Mouse (Mus musculus) limb, embryonic 15.5 days (tissue): Measurements from ENCODE around the gene Fgf10. TPM values are rescaled to one million over a fixed set of nuclear protein-coding genes. Genes with fewer than 3 reads are reported as not detected.

Experiments
- ATAC-seq: fragments of 200-750 bp; cut with Nextera tagmentation; 2 replicates; pipeline ENCODE4 v1.8.0; 2017; ENCODE audit warnings: low read depth, moderate TSS enrichment; ENCODE audit not compliant: insufficient number of reproducible peaks, low FRiP score, low TSS enrichment
- H3K27ac ChIP-seq: fragments of 300-500 bp; sonication (generic); 2 replicates; pipeline ENCODE4 v1.5.1; 2015; ENCODE audit warnings: moderate library complexity, mild to moderate bottlenecking, inconsistent platforms
- H3K27me3 ChIP-seq: fragments of 300-500 bp; sonication (generic); 2 replicates; pipeline ENCODE4 v1.6.1; 2015; ENCODE audit warnings: inconsistent platforms
- H3K36me3 ChIP-seq: fragments of 300-500 bp; sonication (generic); 2 replicates; pipeline ENCODE4 v1.6.1; 2015; ENCODE audit warnings: inconsistent platforms
- H3K4me1 ChIP-seq: fragments of 300-500 bp; sonication (generic); 2 replicates; pipeline ENCODE4 v1.6.1; 2015; ENCODE audit warnings: inconsistent platforms
- H3K4me2 ChIP-seq: fragments of 300-500 bp; sonication (generic); 2 replicates; pipeline ENCODE4 v1.6.1; 2015; ENCODE audit warnings: mild to moderate bottlenecking, inconsistent platforms
- H3K4me3 ChIP-seq: fragments of 300-500 bp; sonication (generic); 2 replicates; pipeline ENCODE4 v1.5.1; 2015; ENCODE audit warnings: mild to moderate bottlenecking, inconsistent platforms
- H3K9ac ChIP-seq: fragments of 300-500 bp; sonication (generic); 2 replicates; pipeline ENCODE4 v1.6.1; 2015; ENCODE audit warnings: inconsistent platforms
- H3K9me3 ChIP-seq: fragments of 300-500 bp; sonication (generic); 2 replicates; pipeline ENCODE4 v1.6.1; 2016; ENCODE audit warnings: inconsistent platforms
- WGBS: fragments of 180-500 bp; shearing (Covaris S2); methylation state at CpG from one replicate; pipeline ENCODE4 v1.1.7; 2015; 5-methylcytosine and 5-hydroxymethylcytosine counted together
- polyA plus RNA-seq: library from polyadenylated mRNA; unstranded; fragments of >200 nt; fragmentation: Nextera tagmentation; extraction: Ambion mirVana; gene quantifications from 2 replicates; pipeline ENCODE4 v1.2.1, GENCODE M21; 2015

Gene Fgf10
- 10.7 and 10.8 TPM in 2 replicates for polyA plus RNA-seq

GRCm38 (mm10) chr13:118669491-118669890, at the start of gene Fgf10:
Gene Fgf10 (plus strand): TSS chr13:118669791.
- Histone ChIP-seq H3K9ac (no peak within 1 kb of the TSS), H3K4me1 (no peaks in the 10 kb centered on the region), H3K4me3 (no peak within 1 kb of the TSS), H3K9me3 (no peaks in the 10 kb centered on the region), H3K27ac (no peak within 1 kb of the TSS), H3K36me3 (no peaks in the 10 kb centered on the region), H3K27me3 (no peaks in the 10 kb centered on the region), H3K4me2 (no peak within 1 kb of the TSS)
- WGBS = 52% methylated on average over 7 of the region's 7 CpGs
- no peak for ATAC-seq

- Histone ChIP-seq H3K27me3 (no peaks in the 10 kb centered on the region), H3K4me2 (no peak overlapping the region), H3K4me1 (no peaks in the 10 kb centered on the region), H3K4me3 (no peak overlapping the region), H3K9me3 (no peaks in the 10 kb centered on the region), H3K9ac (no peak overlapping the region), H3K27ac (no peak overlapping the region), H3K36me3 (no peaks in the 10 kb centered on the region)
- WGBS = 50% methylated on average over 3 of the region's 3 CpGs
- ATAC-seq = no peak
These were observed 39.7 kb upstream of the Fgf10 start for GRCm38 (mm10) chr13:118629661-118630428.

GRCm38 (mm10) chr13:118631500-118631899, 38.1 kb upstream of the Fgf10 start:
- Histone ChIP-seq H3K9ac (no peak overlapping the region), H3K36me3 (no peaks in the 10 kb centered on the region), H3K27ac (no peak overlapping the region), H3K27me3 (no peaks in the 10 kb centered on the region), H3K4me2 (no peak overlapping the region), H3K4me3 (no peak overlapping the region), H3K4me1 (no peaks in the 10 kb centered on the region), H3K9me3 (no peaks in the 10 kb centered on the region)
- no peak for ATAC-seq
- WGBS = 88% methylated on average over 2 of the region's 2 CpGs

DNA sequence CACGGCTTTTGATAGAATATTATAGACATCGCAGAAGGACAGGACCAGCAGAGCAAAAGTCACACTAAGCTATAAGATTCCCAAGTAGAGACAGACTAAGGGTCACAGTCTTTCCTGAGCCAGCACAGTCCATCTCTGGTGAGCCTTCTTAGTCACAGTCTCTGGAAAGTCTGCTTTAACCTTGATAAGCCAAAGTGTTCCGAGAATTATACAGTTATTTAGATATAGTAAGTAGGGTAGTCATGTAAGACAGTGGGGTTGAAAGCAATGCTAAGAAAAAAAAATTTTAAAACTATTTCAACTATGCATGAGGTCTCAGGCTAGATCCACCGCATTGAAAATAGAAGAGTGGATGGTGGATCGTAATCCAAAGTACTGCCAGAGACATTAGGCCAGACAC, 33.5 kb upstream of the Fgf10 start:
- WGBS = 92% methylated on average over 5 of the region's 5 CpGs
- no peak overlapping the region for H3K4me2 ChIP-seq
- no peaks in the 10 kb centered on the region for H3K9me3 ChIP-seq
- ATAC-seq = no peak
- H3K27me3 ChIP-seq = no peaks in the 10 kb centered on the region
- no peak overlapping the region for H3K9ac ChIP-seq
- no peaks in the 10 kb centered on the region for H3K4me1 ChIP-seq
- H3K36me3 ChIP-seq = no peaks in the 10 kb centered on the region
- H3K27ac ChIP-seq = no peak overlapping the region
- no peak overlapping the region for H3K4me3 ChIP-seq

DNA sequence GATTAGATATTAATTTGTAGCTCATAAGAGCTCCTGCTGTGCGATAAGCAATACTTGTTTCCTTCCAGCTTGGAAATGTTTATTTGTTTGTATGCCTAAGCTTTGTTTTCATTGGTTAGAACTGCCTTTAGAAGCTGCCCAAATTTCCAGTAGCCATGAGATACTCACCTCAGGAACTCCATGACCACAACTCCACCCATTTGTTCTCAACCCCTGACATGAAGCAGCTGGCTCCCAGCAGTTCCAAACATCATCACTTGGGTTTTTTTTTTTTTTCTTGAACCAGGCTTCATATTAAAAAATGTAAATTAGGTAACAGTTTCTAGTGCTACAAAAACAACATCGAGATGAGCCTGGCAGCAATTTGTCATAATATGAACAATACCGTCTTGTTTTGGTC, 27.0 kb upstream of the Fgf10 start:
- Histone ChIP-seq H3K27me3 (no peaks in the 10 kb centered on the region), H3K4me1 (no peaks in the 10 kb centered on the region), H3K4me2 (no peak overlapping the region), H3K36me3 (no peaks in the 10 kb centered on the region), H3K9me3 (no peaks in the 10 kb centered on the region), H3K4me3 (no peak overlapping the region), H3K9ac (no peak overlapping the region), H3K27ac (no peak overlapping the region)
- ATAC-seq = no peak
- WGBS = 85% methylated on average over 3 of the region's 3 CpGs

GRCm38 (mm10) chr13:118643138-118643537, 26.5 kb upstream of the Fgf10 start:
- ATAC-seq = no peak
- H3K36me3 ChIP-seq = no peaks in the 10 kb centered on the region
- H3K27ac ChIP-seq = no peak overlapping the region
- H3K4me1 ChIP-seq = no peaks in the 10 kb centered on the region
- no peaks in the 10 kb centered on the region for H3K9me3 ChIP-seq
- H3K27me3 ChIP-seq = no peaks in the 10 kb centered on the region
- no peak overlapping the region for H3K9ac ChIP-seq
- no peak overlapping the region for H3K4me2 ChIP-seq
- 53% methylated on average over 6 of the region's 6 CpGs for WGBS
- no peak overlapping the region for H3K4me3 ChIP-seq

GRCm38 (mm10) chr13:118656991-118657390, 12.6 kb upstream of the Fgf10 start:
- 65% methylated on average over 5 of the region's 5 CpGs for WGBS
- H3K4me1 ChIP-seq = no peaks in the 10 kb centered on the region
- H3K27ac ChIP-seq = no peak overlapping the region
- H3K4me3 ChIP-seq = no peak overlapping the region
- H3K4me2 ChIP-seq = no peak overlapping the region
- no peaks in the 10 kb centered on the region for H3K9me3 ChIP-seq
- no peak overlapping the region for H3K9ac ChIP-seq
- no peak for ATAC-seq
- no peaks in the 10 kb centered on the region for H3K27me3 ChIP-seq
- H3K36me3 ChIP-seq = no peaks in the 10 kb centered on the region

DNA sequence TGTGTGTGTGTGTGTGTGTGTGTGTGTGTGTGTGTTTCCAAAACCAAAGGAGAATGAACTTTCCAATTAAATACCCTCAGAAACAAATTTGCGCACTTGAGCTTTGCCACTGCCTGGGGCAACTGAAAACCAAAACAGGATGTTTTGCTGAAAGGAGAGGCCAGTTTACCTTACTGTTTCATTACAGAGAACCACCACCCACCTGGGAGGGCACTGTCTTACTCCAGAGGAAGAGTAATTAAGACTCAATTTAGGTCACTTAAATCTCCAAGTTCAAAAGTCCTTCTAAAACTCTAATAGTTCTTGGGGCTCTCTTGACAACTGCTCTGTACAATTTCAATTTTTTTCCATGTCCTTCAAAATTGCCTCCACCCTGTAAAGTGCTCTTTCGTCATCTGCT, 11.6 kb upstream of the Fgf10 start:
- H3K4me1 ChIP-seq = no peaks in the 10 kb centered on the region
- WGBS = 65% methylated on average over 2 of the region's 2 CpGs
- no peak overlapping the region for H3K4me2 ChIP-seq
- no peaks in the 10 kb centered on the region for H3K9me3 ChIP-seq
- no peaks in the 10 kb centered on the region for H3K36me3 ChIP-seq
- no peaks in the 10 kb centered on the region for H3K27me3 ChIP-seq
- no peak overlapping the region for H3K27ac ChIP-seq
- H3K4me3 ChIP-seq = no peak overlapping the region
- H3K9ac ChIP-seq = no peak overlapping the region
- no peak for ATAC-seq

DNA sequence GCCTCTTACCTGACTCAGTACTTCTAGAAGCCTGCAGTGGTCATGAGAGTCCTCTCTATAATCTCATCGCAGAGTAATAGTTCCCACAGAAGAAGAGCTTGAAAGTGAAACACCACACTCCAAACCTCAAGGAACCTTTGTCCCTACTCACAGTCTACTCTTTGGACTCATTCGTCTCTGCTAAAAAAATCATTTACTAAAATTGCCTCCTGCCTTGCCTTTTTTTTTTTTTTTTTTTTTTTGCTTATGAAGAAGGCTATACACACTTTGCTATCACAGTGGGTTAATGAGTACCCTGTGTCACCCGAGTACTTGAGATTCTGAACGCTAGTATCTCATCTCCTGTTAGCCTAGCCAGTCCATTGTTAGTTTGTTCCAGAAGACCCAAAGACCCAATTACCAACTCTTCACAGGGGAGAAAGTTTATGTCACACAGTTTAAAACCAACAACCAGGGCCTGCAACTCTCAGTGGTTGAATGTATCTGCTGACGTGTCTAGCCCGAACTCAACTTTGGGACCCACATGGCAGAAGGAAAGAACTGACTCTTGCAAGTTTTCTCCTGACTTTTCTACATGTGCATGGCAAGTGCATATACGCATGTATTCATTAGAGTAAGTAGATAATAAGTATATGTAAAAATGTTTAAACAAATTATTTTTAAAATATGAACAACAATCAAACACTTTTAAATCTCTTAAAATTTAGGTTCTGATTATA, 10.8 kb upstream of the Fgf10 start:
- 84% methylated on average over 7 of the region's 7 CpGs for WGBS
- no peak overlapping the region for H3K4me3 ChIP-seq
- no peaks in the 10 kb centered on the region for H3K4me1 ChIP-seq
- no peak overlapping the region for H3K27ac ChIP-seq
- no peak for ATAC-seq
- no peaks in the 10 kb centered on the region for H3K36me3 ChIP-seq
- no peak overlapping the region for H3K9ac ChIP-seq
- no peaks in the 10 kb centered on the region for H3K27me3 ChIP-seq
- no peaks in the 10 kb centered on the region for H3K9me3 ChIP-seq
- H3K4me2 ChIP-seq = no peak overlapping the region

GRCm38 (mm10) chr13:118661664-118662063, 7.9 kb upstream of the Fgf10 start:
- H3K9me3 ChIP-seq = no peaks in the 10 kb centered on the region
- WGBS = 66% methylated on average over 3 of the region's 3 CpGs

DNA sequence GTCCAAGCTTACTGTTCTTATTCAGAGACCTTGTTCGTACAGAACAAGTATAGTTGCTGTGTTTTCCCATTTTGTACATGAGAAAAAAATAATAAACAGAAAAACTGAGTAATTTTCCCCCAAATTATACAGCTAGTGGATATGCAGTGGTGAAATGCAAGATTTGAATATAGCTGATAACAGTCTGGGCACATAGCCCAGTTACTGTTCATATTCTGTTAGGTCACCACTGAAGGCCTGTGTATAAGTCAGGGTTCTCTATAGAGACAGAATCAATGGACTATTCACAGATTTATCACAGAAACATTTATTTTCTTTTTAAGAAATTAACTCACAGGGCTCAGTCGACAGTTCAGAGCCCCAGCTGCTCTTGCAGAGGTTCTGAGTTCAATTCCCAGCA, 4.7 kb upstream of the Fgf10 start:
- H3K9ac ChIP-seq = no peak overlapping the region
- ATAC-seq = no peak
- H3K4me2 ChIP-seq = no peak overlapping the region
- H3K27ac ChIP-seq = no peak overlapping the region
- H3K4me1 ChIP-seq = no peaks in the 10 kb centered on the region
- no peaks in the 10 kb centered on the region for H3K9me3 ChIP-seq
- 75% methylated on average over 2 of the region's 2 CpGs for WGBS
- no peaks in the 10 kb centered on the region for H3K27me3 ChIP-seq
- H3K4me3 ChIP-seq = no peak overlapping the region
- no peaks in the 10 kb centered on the region for H3K36me3 ChIP-seq

More at GRCm38 (mm10) chr13:118661664-118662063, 7.9 kb upstream of the Fgf10 start:
- no peak overlapping the region for H3K27ac ChIP-seq
- no peaks in the 10 kb centered on the region for H3K36me3 ChIP-seq
- H3K4me1 ChIP-seq = no peaks in the 10 kb centered on the region
- H3K4me3 ChIP-seq = no peak overlapping the region
- no peak overlapping the region for H3K4me2 ChIP-seq
- H3K27me3 ChIP-seq = no peaks in the 10 kb centered on the region
- no peak overlapping the region for H3K9ac ChIP-seq
- no peak for ATAC-seq

- H3K4me1 ChIP-seq = no peaks in the 10 kb centered on the region
- no peak overlapping the region for H3K9ac ChIP-seq
- no peaks in the 10 kb centered on the region for H3K27me3 ChIP-seq
- no peak for ATAC-seq
- WGBS = 72% methylated on average over 3 of the region's 3 CpGs
- no peak overlapping the region for H3K27ac ChIP-seq
- no peak overlapping the region for H3K4me2 ChIP-seq
- no peaks in the 10 kb centered on the region for H3K9me3 ChIP-seq
- no peaks in the 10 kb centered on the region for H3K36me3 ChIP-seq
- no peak overlapping the region for H3K4me3 ChIP-seq
These were observed 9.6 kb downstream of the Fgf10 start for GRCm38 (mm10) chr13:118679228-118679627.
